Mouse (Mus musculus): ENCODE data around the gene Adgrb3. TPM values are rescaled to one million over a fixed set of nuclear protein-coding genes. Genes with fewer than 3 reads are reported as not detected.

Gene Adgrb3
- polyA plus RNA-seq, 1 experiment, result 54.7 TPM

DNA sequence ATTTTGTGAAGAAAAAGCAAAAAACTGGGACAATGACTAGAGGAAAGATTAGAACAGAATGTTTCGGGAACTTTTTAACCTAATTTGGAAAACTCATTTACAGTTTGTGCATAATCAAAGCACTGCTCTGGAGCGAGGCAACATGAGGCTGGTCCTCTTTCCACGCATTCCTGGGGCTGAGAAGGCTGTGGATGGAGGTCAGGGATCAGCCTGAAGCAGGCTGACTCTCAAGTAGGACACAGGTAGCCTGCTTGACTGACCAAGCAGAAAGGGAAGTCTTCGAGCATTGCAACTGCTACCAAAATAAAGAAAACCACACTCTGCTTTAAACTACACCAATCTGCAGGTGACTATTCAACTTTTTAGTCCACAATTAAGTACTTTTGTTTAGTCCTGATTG lies 251.7 kb downstream of the Adgrb3 start:
- no peak for TF ChIP-seq CTCF (IDR thresholded peaks at IDR 0.05; ENCODE audit: borderline replicate concordance, insufficient read depth, low read depth, low read length)
- no peak for TF ChIP-seq POLR2A (IDR thresholded peaks at IDR 0.05; ENCODE audit: borderline replicate concordance, insufficient read depth, low read length)
- H3K27me3 ChIP-seq (ENCODE audit: control insufficient read depth, insufficient read depth, low read length), result no peaks in the 10 kb centered on the region
- H3K27ac ChIP-seq (ENCODE audit: insufficient read depth, low read length), result no peak overlapping the region
- WGBS, result 77% methylated on average over 4 of the region's 4 CpGs
- H3K4me3 ChIP-seq (replicated peaks; ENCODE audit: insufficient read depth, low read depth, low read length), result no peak overlapping the region
- DNase-seq, result peak in 1 of 2 experiments; percentile 56
- H3K4me1 ChIP-seq (ENCODE audit: control insufficient read depth, insufficient read depth, low read length), result peaks cover 2% of the 10 kb centered on the region; the same call in 1 of the 2 replicates

DNA sequence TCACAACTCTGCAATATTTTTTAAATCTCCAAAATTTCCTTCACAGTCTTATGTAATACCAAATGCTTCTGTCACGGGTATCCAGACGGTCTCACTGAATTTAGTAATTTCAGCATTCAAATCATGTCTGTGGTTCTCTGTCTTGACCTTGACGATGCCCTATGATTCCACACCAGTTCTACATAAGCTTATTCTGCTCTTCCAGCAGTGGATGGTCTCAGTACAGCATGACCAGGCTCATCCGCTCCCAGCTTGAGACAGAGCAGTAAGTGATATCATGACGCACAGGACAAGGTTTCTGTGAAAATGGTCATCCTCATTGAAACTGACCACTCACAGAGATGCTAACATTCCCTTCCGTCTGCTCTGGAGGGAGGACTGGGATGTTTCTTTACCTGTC lies 252.9 kb downstream of the Adgrb3 start:
- Histone ChIP-seq H3K4me3 (replicated peaks; ENCODE audit: insufficient read depth, low read depth, low read length) (no peak overlapping the region), H3K27me3 (ENCODE audit: control insufficient read depth, insufficient read depth, low read length) (no peaks in the 10 kb centered on the region), H3K4me1 (ENCODE audit: control insufficient read depth, insufficient read depth, low read length) (peaks cover 2% of the 10 kb centered on the region; the same call in 1 of the 2 replicates), H3K27ac (ENCODE audit: insufficient read depth, low read length) (no peak overlapping the region)
- no peak for DNase-seq
- 77% methylated on average over 6 of the region's 6 CpGs for WGBS
- no peak for TF ChIP-seq POLR2A (IDR thresholded peaks at IDR 0.05; ENCODE audit: borderline replicate concordance, insufficient read depth, low read length)
- TF ChIP-seq CTCF (IDR thresholded peaks at IDR 0.05; ENCODE audit: borderline replicate concordance, insufficient read depth, low read depth, low read length), result no peak

DNA sequence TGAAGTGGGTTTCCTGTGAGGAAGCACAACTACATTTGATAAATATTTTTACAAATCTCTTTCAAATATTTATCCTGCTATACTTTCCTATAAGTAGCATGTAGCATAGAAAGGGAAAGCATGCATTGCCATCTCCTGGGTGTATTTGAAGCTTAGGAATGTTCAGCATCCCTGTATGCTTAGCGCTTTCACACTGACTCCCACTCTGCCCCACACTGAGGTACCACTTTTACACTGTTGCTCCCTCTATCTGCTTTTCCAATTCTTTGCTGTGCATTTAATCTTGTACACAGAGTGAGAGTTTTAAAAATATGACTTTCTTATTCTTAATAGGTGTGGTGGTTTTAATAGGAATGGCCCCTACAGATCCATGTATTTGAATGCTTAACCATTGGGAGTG lies 261.4 kb downstream of the Adgrb3 start:
- no peak for TF ChIP-seq POLR2A (IDR thresholded peaks at IDR 0.05; ENCODE audit: borderline replicate concordance, insufficient read depth, low read length)
- no peak for TF ChIP-seq CTCF (IDR thresholded peaks at IDR 0.05; ENCODE audit: borderline replicate concordance, insufficient read depth, low read depth, low read length)
- Histone ChIP-seq H3K4me1 (ENCODE audit: control insufficient read depth, insufficient read depth, low read length) (no peaks in the 10 kb centered on the region), H3K4me3 (replicated peaks; ENCODE audit: insufficient read depth, low read depth, low read length) (no peak overlapping the region), H3K27ac (ENCODE audit: insufficient read depth, low read length) (no peak overlapping the region), H3K27me3 (ENCODE audit: control insufficient read depth, insufficient read depth, low read length) (no peaks in the 10 kb centered on the region)
- DNase-seq, result no peak
- 100% methylated on average over 1 of the region's 1 CpGs for WGBS

DNA sequence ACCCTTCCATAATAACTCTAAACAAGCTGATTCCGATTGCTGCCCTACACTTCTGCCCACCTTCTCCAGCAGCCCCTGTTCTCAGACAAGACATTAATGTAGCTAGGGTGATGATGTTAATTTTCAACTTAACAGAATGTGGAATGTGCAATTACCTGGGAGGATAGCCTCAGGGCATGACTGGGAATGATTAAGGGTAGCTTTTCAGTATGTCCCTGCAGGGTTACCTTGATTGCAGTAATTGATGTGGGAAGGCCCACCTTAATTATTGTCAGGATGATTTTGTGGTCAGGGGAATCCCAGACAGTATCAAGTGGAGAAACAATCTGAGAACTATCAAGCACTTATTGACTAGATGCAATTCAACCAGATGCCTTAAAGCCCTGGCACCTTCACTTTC lies 283.4 kb downstream of the Adgrb3 start:
- WGBS, result 97% methylated on average over 1 of the region's 1 CpGs
- H3K27me3 ChIP-seq (ENCODE audit: control insufficient read depth, insufficient read depth, low read length), result no peaks in the 10 kb centered on the region
- no peak overlapping the region for H3K4me3 ChIP-seq (replicated peaks; ENCODE audit: insufficient read depth, low read depth, low read length)
- peaks cover 6% of the 10 kb centered on the region for H3K4me1 ChIP-seq (ENCODE audit: control insufficient read depth, insufficient read depth, low read length)
- TF ChIP-seq POLR2A (IDR thresholded peaks at IDR 0.05; ENCODE audit: borderline replicate concordance, insufficient read depth, low read length), result no peak
- no peak for TF ChIP-seq CTCF (IDR thresholded peaks at IDR 0.05; ENCODE audit: borderline replicate concordance, insufficient read depth, low read depth, low read length)
- H3K27ac ChIP-seq (ENCODE audit: insufficient read depth, low read length), result no peak overlapping the region
- no peak for DNase-seq

DNA sequence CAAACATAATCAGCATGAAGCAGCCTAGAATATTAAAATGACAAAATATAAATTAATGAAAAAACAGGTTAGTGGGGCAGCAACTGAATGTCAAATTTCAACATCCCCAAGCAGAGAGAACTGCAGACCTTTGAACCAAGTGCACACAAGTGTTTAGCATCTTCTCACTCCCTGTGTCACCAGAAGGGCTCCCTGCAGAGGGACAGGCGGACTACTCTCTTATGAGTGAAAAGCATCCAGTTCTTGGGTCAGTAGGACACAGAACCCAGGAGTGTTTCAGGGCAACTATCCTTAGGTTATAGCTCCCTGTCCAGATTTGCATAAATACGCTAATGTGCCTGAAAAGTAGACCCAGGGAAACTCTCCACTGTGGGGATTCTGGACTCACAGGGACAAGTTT lies 285.6 kb downstream of the Adgrb3 start:
- Histone ChIP-seq H3K27me3 (ENCODE audit: control insufficient read depth, insufficient read depth, low read length) (no peaks in the 10 kb centered on the region), H3K4me1 (ENCODE audit: control insufficient read depth, insufficient read depth, low read length) (peaks cover 6% of the 10 kb centered on the region), H3K27ac (ENCODE audit: insufficient read depth, low read length) (no peak overlapping the region), H3K4me3 (replicated peaks; ENCODE audit: insufficient read depth, low read depth, low read length) (no peak overlapping the region)
- WGBS, result 29% methylated on average over 2 of the region's 2 CpGs
- TF ChIP-seq POLR2A (IDR thresholded peaks at IDR 0.05; ENCODE audit: borderline replicate concordance, insufficient read depth, low read length), result no peak
- no peak for TF ChIP-seq CTCF (IDR thresholded peaks at IDR 0.05; ENCODE audit: borderline replicate concordance, insufficient read depth, low read depth, low read length)
- DNase-seq, result peak in 1 of 2 experiments; percentile 23

DNA sequence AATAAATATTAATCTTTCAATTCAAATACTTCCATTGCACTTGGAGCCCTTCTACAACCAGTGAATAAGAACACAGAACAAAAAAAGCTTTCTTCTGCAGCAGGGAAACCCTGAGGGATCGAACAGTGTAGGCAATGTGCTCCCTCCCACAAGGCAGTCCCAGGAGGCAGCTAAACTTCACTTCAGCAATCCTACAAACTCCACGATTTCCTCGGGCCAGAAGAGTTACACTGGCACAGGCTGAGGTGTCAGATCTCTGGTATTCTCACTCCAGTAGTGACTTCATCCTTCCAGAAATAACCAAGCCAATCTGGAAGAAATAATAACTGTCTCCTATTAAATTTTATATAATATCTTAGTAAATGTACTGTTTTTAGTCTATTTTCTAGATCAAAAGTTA lies 286.6 kb downstream of the Adgrb3 start:
- no peaks in the 10 kb centered on the region for H3K27me3 ChIP-seq (ENCODE audit: control insufficient read depth, insufficient read depth, low read length)
- no peak for TF ChIP-seq CTCF (IDR thresholded peaks at IDR 0.05; ENCODE audit: borderline replicate concordance, insufficient read depth, low read depth, low read length)
- TF ChIP-seq POLR2A (IDR thresholded peaks at IDR 0.05; ENCODE audit: borderline replicate concordance, insufficient read depth, low read length), result no peak
- H3K4me3 ChIP-seq (replicated peaks; ENCODE audit: insufficient read depth, low read depth, low read length), result no peak overlapping the region
- H3K4me1 ChIP-seq (ENCODE audit: control insufficient read depth, insufficient read depth, low read length), result peaks cover 6% of the 10 kb centered on the region
- WGBS, result 14% methylated on average over 3 of the region's 3 CpGs
- DNase-seq, result peak in 1 of 2 experiments; percentile 26
- no peak overlapping the region for H3K27ac ChIP-seq (ENCODE audit: insufficient read depth, low read length)

DNA sequence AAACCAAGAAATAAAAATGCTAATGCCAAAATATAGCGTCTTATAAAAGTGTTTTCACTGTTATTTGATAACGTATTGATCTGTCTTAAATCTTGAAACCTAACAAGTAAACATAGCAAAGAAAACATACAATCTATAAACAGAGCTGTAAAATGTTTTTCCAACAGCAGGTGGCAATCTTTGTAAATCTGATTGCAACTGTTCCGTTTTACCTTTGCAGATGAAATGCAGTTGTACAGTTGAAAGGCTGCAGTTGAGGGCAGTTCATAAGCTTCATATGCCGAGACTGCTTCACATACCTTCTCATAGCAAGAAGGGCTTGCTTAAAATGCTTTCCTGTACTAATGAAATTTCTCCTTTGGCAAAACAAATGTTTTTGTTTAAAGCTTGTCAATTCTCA lies 302.5 kb downstream of the Adgrb3 start:
- Histone ChIP-seq H3K4me1 (ENCODE audit: control insufficient read depth, insufficient read depth, low read length) (no peaks in the 10 kb centered on the region), H3K4me3 (replicated peaks; ENCODE audit: insufficient read depth, low read depth, low read length) (no peak overlapping the region), H3K27ac (ENCODE audit: insufficient read depth, low read length) (no peak overlapping the region), H3K27me3 (ENCODE audit: control insufficient read depth, insufficient read depth, low read length) (no peaks in the 10 kb centered on the region)
- DNase-seq, result peak in 1 of 2 experiments; percentile 35
- 56% methylated on average over 4 of the region's 4 CpGs for WGBS
- TF ChIP-seq POLR2A (IDR thresholded peaks at IDR 0.05; ENCODE audit: borderline replicate concordance, insufficient read depth, low read length) (no peak), CTCF (IDR thresholded peaks at IDR 0.05; ENCODE audit: borderline replicate concordance, insufficient read depth, low read depth, low read length) (peak; percentile 35; the same call in 1 of the 2 replicates)

DNA sequence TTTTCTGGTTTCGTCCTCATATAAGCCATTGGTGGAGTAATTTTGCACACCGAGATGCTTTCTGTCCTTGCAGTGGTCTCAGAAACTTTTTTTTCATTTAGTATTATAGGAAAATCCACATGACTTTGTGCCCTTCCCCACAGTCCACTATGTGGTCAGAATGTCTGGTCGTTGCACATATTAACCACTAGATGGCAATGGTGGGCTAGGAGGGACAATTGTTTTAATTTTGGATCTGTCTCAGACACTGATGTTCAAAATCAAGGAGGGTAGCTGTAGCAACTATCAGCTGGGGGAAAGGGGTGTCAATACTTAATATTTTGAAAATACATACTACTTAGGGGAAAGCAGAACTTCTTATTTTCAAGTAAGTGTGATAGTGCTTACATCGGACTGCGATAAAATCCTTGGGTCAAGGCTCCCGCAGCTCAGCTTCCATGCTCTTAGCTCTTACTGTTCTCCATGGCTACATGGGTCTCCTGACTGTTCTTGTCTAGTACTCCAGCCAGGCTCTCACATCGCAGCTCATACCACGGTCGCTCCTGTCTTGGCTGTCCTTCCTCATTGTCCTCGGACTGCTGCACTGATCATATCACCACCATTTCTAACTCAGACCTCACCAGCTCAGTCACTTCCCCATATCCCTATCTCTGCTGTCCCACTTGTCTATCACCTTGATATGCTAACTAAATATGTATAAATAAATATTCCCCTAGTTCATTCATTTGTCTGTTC lies 319.0 kb downstream of the Adgrb3 start:
- DNase-seq, result peak; percentile 37 to 43
- 53% methylated on average over 10 of the region's 10 CpGs for WGBS
- H3K27me3 ChIP-seq (ENCODE audit: control insufficient read depth, insufficient read depth, low read length), result no peaks in the 10 kb centered on the region
- H3K27ac ChIP-seq (ENCODE audit: insufficient read depth, low read length), result no peak overlapping the region
- no peak overlapping the region for H3K4me3 ChIP-seq (replicated peaks; ENCODE audit: insufficient read depth, low read depth, low read length)
- TF ChIP-seq CTCF (IDR thresholded peaks at IDR 0.05; ENCODE audit: borderline replicate concordance, insufficient read depth, low read depth, low read length), result peak; percentile 62; the same call in 1 of the 2 replicates
- TF ChIP-seq POLR2A (IDR thresholded peaks at IDR 0.05; ENCODE audit: borderline replicate concordance, insufficient read depth, low read length), result no peak
- H3K4me1 ChIP-seq (ENCODE audit: control insufficient read depth, insufficient read depth, low read length), result no peaks in the 10 kb centered on the region
